Mouse (Mus musculus) liver, postnatal 0 days (tissue): Measurements from ENCODE around the gene Abcd2.

Experiments
- CTCF ChIP-seq: sonication (generic); IDR thresholded peaks from 2 replicates; pipeline ENCODE4 v1.5.1; 2016; ENCODE audit warnings: antibody characterized with exemption, low read depth
- EP300 ChIP-seq: IDR thresholded peaks from 2 replicates; pipeline ENCODE4 v1.6.1; 2016; ENCODE audit warnings: antibody characterized with exemption, low read depth, mild to moderate bottlenecking

DNA sequence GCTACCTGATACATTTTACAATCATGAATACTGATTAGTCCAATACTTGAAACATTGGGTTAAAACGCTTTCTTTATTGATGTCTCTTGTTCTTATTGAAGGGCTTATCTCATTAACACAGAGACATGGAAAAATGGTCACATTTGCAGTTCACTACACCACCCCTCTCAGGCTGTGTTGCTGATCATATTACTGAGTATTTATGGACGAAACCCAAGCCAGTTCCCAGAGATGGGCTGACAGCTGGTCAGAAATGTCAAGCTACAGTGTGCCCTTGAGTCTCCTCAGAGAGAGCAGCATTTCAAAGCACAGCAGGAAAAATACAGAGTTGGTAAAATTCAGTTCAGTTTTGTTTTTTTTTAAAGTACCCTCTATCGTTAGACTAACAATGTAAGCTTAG lies 38.3 kb downstream of the Abcd2 start:
- TF ChIP-seq CTCF, result no peak
- no peak for TF ChIP-seq EP300
